Mouse (Mus musculus) liver, postnatal 0 days (tissue): ENCODE results near the gene Dnah7b.
A peak's percentile ranks its signal among the peaks of the same experiment; 100 is the strongest.
"Not testable (repeated sequence)": the region's sequence is repeated elsewhere in the genome, so short reads cannot be mapped to it uniquely, and the experiment has no call there.

Experiments
- CTCF ChIP-seq: sonication (generic); IDR thresholded peaks from 2 replicates; pipeline ENCODE4 v1.5.1; 2016; ENCODE audit warnings: antibody characterized with exemption, low read depth
- EP300 ChIP-seq: IDR thresholded peaks from 2 replicates; pipeline ENCODE4 v1.6.1; 2016; ENCODE audit warnings: antibody characterized with exemption, low read depth, mild to moderate bottlenecking

DNA sequence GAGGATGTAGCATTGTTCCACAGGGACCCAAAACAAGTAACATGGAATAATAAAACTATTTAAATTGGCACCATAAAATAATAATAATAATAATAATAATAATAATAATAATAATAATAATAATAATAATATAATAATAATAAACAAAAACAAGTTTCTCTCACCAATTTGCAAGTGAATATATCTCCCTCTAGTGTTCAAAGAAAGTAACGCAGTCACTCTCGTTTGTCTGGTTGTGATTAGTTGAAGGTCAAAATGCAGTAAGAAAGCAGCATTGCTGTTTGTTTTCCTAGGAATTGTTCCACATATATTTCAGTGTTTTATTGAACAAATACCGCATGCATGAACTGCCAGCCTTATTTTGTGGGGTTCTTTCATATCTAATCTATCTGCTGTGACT is 350.8 kb downstream of the Dnah7b start:
- peak; percentile 55 for TF ChIP-seq CTCF
- not testable (repeated sequence) for TF ChIP-seq EP300
